Mouse (Mus musculus): ENCODE measurements around the gene Fem1a.
A peak's percentile ranks its signal among the peaks of the same experiment; 100 is the strongest.

Fem1a gene

GRCm38 (mm10) chr17:56279481-56280155 lies 23.0 kb downstream of the Fem1a start:
- DNase-seq = peak; percentile 65 to 74

- DNase-seq = no peak
Observed at GRCm38 (mm10) chr17:56281193-56281592, 24.6 kb downstream of the Fem1a start.

- DNase-seq = no peak
Observed at GRCm38 (mm10) chr17:56282802-56283201, 26.2 kb downstream of the Fem1a start.

- DNase-seq = no peak
Observed at GRCm38 (mm10) chr17:56283316-56283715, 26.7 kb downstream of the Fem1a start.

GRCm38 (mm10) chr17:56285995-56286394 lies 29.4 kb downstream of the Fem1a start:
- DNase-seq = no peak

GRCm38 (mm10) chr17:56287830-56288229 lies 31.2 kb downstream of the Fem1a start:
- DNase-seq = peak; percentile 84 to 85

- no peak for DNase-seq
Observed at GRCm38 (mm10) chr17:56288866-56289265, 32.3 kb downstream of the Fem1a start.

- DNase-seq = peak; percentile 70 to 73
Observed at GRCm38 (mm10) chr17:56289371-56290331, 33.0 kb downstream of the Fem1a start.

- DNase-seq = peak; percentile 98
Observed at GRCm38 (mm10) chr17:56290388-56291170, 34.0 kb downstream of the Fem1a start.

- DNase-seq = peak; percentile 92 to 93
Observed at GRCm38 (mm10) chr17:56291171-56291511, 34.5 kb downstream of the Fem1a start.

GRCm38 (mm10) chr17:56291826-56292475 lies 35.3 kb downstream of the Fem1a start:
- no peak for DNase-seq

GRCm38 (mm10) chr17:56292531-56293222 lies 36.1 kb downstream of the Fem1a start, which contains the start of gene Plin3:
Gene Plin3 (minus strand): TSS chr17:56292873.
- no peak for DNase-seq

- DNase-seq = no peak
Observed at GRCm38 (mm10) chr17:56293291-56293690, 36.7 kb downstream of the Fem1a start.

GRCm38 (mm10) chr17:56294241-56294640 lies 37.6 kb downstream of the Fem1a start:
- no peak for DNase-seq

GRCm38 (mm10) chr17:56296201-56296600 lies 39.6 kb downstream of the Fem1a start:
- DNase-seq = no peak

- no peak for DNase-seq
Observed at GRCm38 (mm10) chr17:56298238-56298637, 41.6 kb downstream of the Fem1a start.

- no peak for DNase-seq
Observed at GRCm38 (mm10) chr17:56300186-56300585, 43.6 kb downstream of the Fem1a start, which contains the start of gene Arrdc5. Gene Arrdc5 (minus strand): TSS chr17:56300286.

- peak in 1 of 2 experiments; percentile 70 for DNase-seq
Observed at GRCm38 (mm10) chr17:56302363-56302996, 45.9 kb downstream of the Fem1a start.

- DNase-seq = peak; percentile 81 to 89
Observed at GRCm38 (mm10) chr17:56303160-56303846, 46.7 kb downstream of the Fem1a start, which contains the start of gene Uhrf1. Gene Uhrf1 (plus strand): TSS chr17:56303321.

GRCm38 (mm10) chr17:56303847-56304586 lies 47.4 kb downstream of the Fem1a start:
- peak; percentile 96 to 98 for DNase-seq
